Mouse (Mus musculus) MEL (cell line): ENCODE results near the gene Vps35l. TPM values are rescaled to one million over a fixed set of nuclear protein-coding genes. Genes with fewer than 3 reads are reported as not detected.

Source experiments
- DNase-seq: peaks from one replicate; pipeline ENCODE4 v3.0.0; 2011; ENCODE audit warnings: low read depth, low spot score
- H3K27ac ChIP-seq: 2 replicates; pipeline ENCODE4 v1.5.1; 2012; ENCODE audit warnings: low read depth, mild to moderate bottlenecking, control low read depth, low read length, moderate library complexity; ENCODE audit not compliant: control insufficient read depth
- H3K27me3 ChIP-seq, 2 experiments: fragments of 150-350 bp in 1 of 2; sonication (generic) in 1 of 2; 2 replicates each; pipeline ENCODE4 v1.6.1; 2012; ENCODE audit warnings: low read length in 2 of 2, mild to moderate bottlenecking in 2 of 2, improper control_type of control experiment in 1 of 2, moderate library complexity in 1 of 2; ENCODE audit not compliant: insufficient read depth in 2 of 2, control insufficient read depth in 1 of 2
- H3K36me3 ChIP-seq, 2 experiments: 2 replicates each; pipeline ENCODE4 v1.6.1; 2012 to 2014; ENCODE audit warnings: low read length in 2 of 2, improper control_type of control experiment in 1 of 2, inconsistent platforms in 1 of 2, mild to moderate bottlenecking in 1 of 2; ENCODE audit not compliant: insufficient read depth in 2 of 2, control insufficient read depth in 1 of 2
- H3K4me1 ChIP-seq, 2 experiments: fragments of 150-350 bp in 1 of 2; sonication (generic) in 1 of 2; 2 replicates each; pipeline ENCODE4 v1.6.1; 2012; ENCODE audit warnings: low read length in 2 of 2, improper control_type of control experiment in 1 of 2, mild to moderate bottlenecking in 1 of 2; ENCODE audit not compliant: insufficient read depth in 2 of 2, control insufficient read depth in 1 of 2
- H3K4me3 ChIP-seq, 2 experiments: fragments of 150-350 bp in 1 of 2; sonication (generic) in 1 of 2; 2 replicates each; pipeline ENCODE4 v1.5.1; 2012; ENCODE audit warnings: low read depth in 2 of 2, low read length in 2 of 2, mild to moderate bottlenecking in 2 of 2, moderate library complexity in 2 of 2, control low read depth in 1 of 2, improper control_type of control experiment in 1 of 2; ENCODE audit not compliant: control insufficient read depth in 1 of 2, insufficient read depth in 1 of 2
- H3K79me2 ChIP-seq: 2 replicates; pipeline ENCODE4 v1.6.1; 2012; ENCODE audit warnings: mild to moderate bottlenecking, low read length, moderate library complexity; ENCODE audit not compliant: control insufficient read depth, poor library complexity, insufficient read depth
- H3K9ac ChIP-seq: 2 replicates; pipeline ENCODE4 v1.6.1; 2012; ENCODE audit warnings: low read depth, mild to moderate bottlenecking, control low read depth, low read length, moderate library complexity; ENCODE audit not compliant: control insufficient read depth, poor library complexity, severe bottlenecking
- H3K9me3 ChIP-seq: fragments of 150-350 bp; sonication (generic); replicated peaks from 2 replicates; pipeline ENCODE4 v1.6.1; 2012; ENCODE audit warnings: mild to moderate bottlenecking, low read length, improper control_type of control experiment, moderate library complexity; ENCODE audit not compliant: insufficient read depth
- CHD1 ChIP-seq: IDR thresholded peaks from 2 replicates; pipeline ENCODE4 v1.6.1; 2012; ENCODE audit warnings: low read depth, mild to moderate bottlenecking, inconsistent platforms, low read length, improper control_type of control experiment
- CHD2 ChIP-seq: IDR thresholded peaks from 2 replicates; pipeline ENCODE4 v1.6.1; 2011; ENCODE audit warnings: low read length, improper control_type of control experiment
- CTCF ChIP-seq, 3 experiments: IDR thresholded peaks in 2 of 3; conservative IDR thresholded peaks in 1 of 3; 2 replicates each; pipeline ENCODE4 v1.5.1; 2011 to 2012; ENCODE audit warnings: low read length in 3 of 3, low read depth in 2 of 3, mild to moderate bottlenecking in 2 of 3, improper control_type of control experiment in 1 of 3, inconsistent platforms in 1 of 3, mixed read lengths in 1 of 3, moderate library complexity in 1 of 3; ENCODE audit not compliant: control insufficient read depth in 1 of 3, insufficient read depth in 1 of 3, poor library complexity in 1 of 3, severe bottlenecking in 1 of 3
- ELF1 ChIP-seq: IDR thresholded peaks from 2 replicates; pipeline ENCODE4 v1.6.1; 2014; ENCODE audit warnings: low read depth, mild to moderate bottlenecking, inconsistent platforms, low read length, improper control_type of control experiment, moderate library complexity
- EP300 ChIP-seq, 2 experiments: IDR thresholded peaks; 2 replicates each; pipeline ENCODE4 v1.6.1; 2011; ENCODE audit warnings: improper control_type of control experiment in 2 of 2, low read length in 2 of 2, low read depth in 1 of 2, mild to moderate bottlenecking in 1 of 2
- ETS1 ChIP-seq: IDR thresholded peaks from 2 replicates; pipeline ENCODE4 v1.6.1; 2012; ENCODE audit warnings: low read depth, mild to moderate bottlenecking, inconsistent platforms, low read length, improper control_type of control experiment, moderate library complexity
- GABPA ChIP-seq: IDR thresholded peaks from 2 replicates; pipeline ENCODE4 v1.6.1; 2012; ENCODE audit warnings: low read depth, mild to moderate bottlenecking, inconsistent platforms, low read length, improper control_type of control experiment, moderate library complexity
- GATA1 ChIP-seq: IDR thresholded peaks from 2 replicates; pipeline ENCODE4 v1.6.1; 2011; ENCODE audit warnings: low read depth, low read length, improper control_type of control experiment
- HCFC1 ChIP-seq: IDR thresholded peaks from 2 replicates; pipeline ENCODE4 v1.6.1; 2012; ENCODE audit warnings: low read depth, mild to moderate bottlenecking, inconsistent platforms, low read length, improper control_type of control experiment, moderate library complexity
- JUND ChIP-seq: IDR thresholded peaks from 2 replicates; pipeline ENCODE4 v1.6.1; 2011; ENCODE audit warnings: low read depth, mild to moderate bottlenecking, improper control_type of control experiment, low read length
- KAT2A ChIP-seq: conservative IDR thresholded peaks from 2 replicates; pipeline ENCODE4 v1.6.1; 2012; ENCODE audit warnings: low read depth, low read length, improper control_type of control experiment, inconsistent platforms
- MAX ChIP-seq: IDR thresholded peaks from 2 replicates; pipeline ENCODE4 v1.6.1; 2011; ENCODE audit warnings: low read length, improper control_type of control experiment
- MEF2A ChIP-seq: IDR thresholded peaks from 2 replicates; pipeline ENCODE4 v1.6.1; 2014; ENCODE audit warnings: low read depth, mild to moderate bottlenecking, inconsistent platforms, low read length, improper control_type of control experiment; ENCODE audit not compliant: poor library complexity, insufficient replicate concordance, severe bottlenecking; ENCODE audit errors: extremely low read depth
- MYC ChIP-seq: IDR thresholded peaks from 2 replicates; pipeline ENCODE4 v1.6.1; 2011; ENCODE audit warnings: low read depth, mild to moderate bottlenecking, low read length, improper control_type of control experiment, moderate library complexity
- POLR2A ChIP-seq, 2 experiments: IDR thresholded peaks; 2 replicates each; pipeline ENCODE4 v1.6.1; 2011 to 2012; ENCODE audit warnings: low read length in 2 of 2, mild to moderate bottlenecking in 2 of 2, control low read depth in 1 of 2, improper control_type of control experiment in 1 of 2, low read depth in 1 of 2, moderate library complexity in 1 of 2; ENCODE audit not compliant: control insufficient read depth in 1 of 2, insufficient read depth in 1 of 2, poor library complexity in 1 of 2
- POLR2AphosphoS2 ChIP-seq: IDR thresholded peaks from 2 replicates; pipeline ENCODE4 v1.6.1; 2011; ENCODE audit warnings: low read length, improper control_type of control experiment
- POLR2AphosphoS5 ChIP-seq: IDR thresholded peaks from 2 replicates; pipeline ENCODE4 v1.6.1; 2012; ENCODE audit warnings: low read depth, borderline replicate concordance, mild to moderate bottlenecking, inconsistent platforms, low read length, moderate library complexity, mixed read lengths
- RAD21 ChIP-seq: IDR thresholded peaks from 2 replicates; pipeline ENCODE4 v1.6.1; 2011; ENCODE audit warnings: mild to moderate bottlenecking, low read depth, low read length, improper control_type of control experiment
- RCOR1 ChIP-seq: IDR thresholded peaks from 2 replicates; pipeline ENCODE4 v1.6.1; 2012; ENCODE audit warnings: low read depth, mild to moderate bottlenecking, inconsistent platforms, low read length, improper control_type of control experiment
- SIN3A ChIP-seq: IDR thresholded peaks from 2 replicates; pipeline ENCODE4 v1.6.1; 2012; ENCODE audit warnings: low read length, improper control_type of control experiment, inconsistent platforms
- TAL1 ChIP-seq: IDR thresholded peaks from 2 replicates; pipeline ENCODE4 v1.6.1; 2012; ENCODE audit warnings: mild to moderate bottlenecking, inconsistent platforms, low read length, moderate library complexity, mixed read lengths
- TCF12 ChIP-seq: IDR thresholded peaks from 2 replicates; pipeline ENCODE4 v1.6.1; 2014; ENCODE audit warnings: low read depth, mild to moderate bottlenecking, inconsistent platforms, low read length, improper control_type of control experiment, moderate library complexity
- USF1 ChIP-seq: IDR thresholded peaks from 2 replicates; pipeline ENCODE4 v1.6.1; 2014; ENCODE audit warnings: low read depth, mild to moderate bottlenecking, inconsistent platforms, low read length, improper control_type of control experiment, moderate library complexity
- USF2 ChIP-seq, 2 experiments: IDR thresholded peaks; 2 replicates each; pipeline ENCODE4 v1.6.1; 2011 to 2012; ENCODE audit warnings: improper control_type of control experiment in 2 of 2, low read length in 2 of 2, borderline replicate concordance in 1 of 2, inconsistent platforms in 1 of 2, low read depth in 1 of 2, mild to moderate bottlenecking in 1 of 2; ENCODE audit not compliant: insufficient read depth in 1 of 2
- ZMIZ1 ChIP-seq: IDR thresholded peaks from 2 replicates; pipeline ENCODE4 v1.6.1; 2012; ENCODE audit warnings: low read depth, mild to moderate bottlenecking, inconsistent platforms, low read length, improper control_type of control experiment, moderate library complexity
- polyA plus RNA-seq, 2 experiments: library from polyadenylated mRNA; stranded (reverse) in 1 of 2; unstranded in 1 of 2; fragments of >175 nt in 1 of 2; fragments of >200 nt in 1 of 2; gene quantifications; 2 replicates each; pipeline versions ENCODE4 v1.2.1 to v1.2.4; 2012; ENCODE audit warnings: low replicate concordance in 2 of 2, low read depth in 1 of 2; ENCODE audit not compliant: insufficient read length in 2 of 2, insufficient read depth in 1 of 2, missing spikeins in 1 of 2
- total RNA-seq: library from RNA; depleted of rRNA; stranded (reverse); fragments of 300-350 nt; gene quantifications from 2 replicates; pipeline ENCODE4 v1.2.3, GENCODE M21; 2012

Gene Vps35l
- total and polyA plus RNA-seq, 3 experiments: 37.6 to 87.4 TPM; not detected in 1

DNA sequence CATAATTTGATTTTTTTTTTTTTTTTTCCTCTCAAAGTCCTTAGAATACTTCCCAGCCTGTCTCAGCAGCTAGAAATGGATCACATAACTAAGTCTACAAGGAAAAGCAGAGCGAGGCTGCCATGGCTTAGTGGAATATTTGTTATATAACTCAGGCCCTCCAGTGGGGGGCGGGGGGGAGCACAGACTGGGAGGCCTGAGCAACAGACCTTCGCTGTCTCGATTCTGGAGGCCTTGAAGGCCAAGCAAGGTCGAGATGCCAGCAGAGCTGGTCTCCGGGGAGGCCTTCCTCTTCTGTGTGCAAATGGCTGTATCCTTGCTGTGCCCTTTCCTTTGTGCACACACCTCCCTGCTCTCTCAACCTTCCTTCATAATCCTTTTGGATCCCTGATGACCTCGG is 48.5 kb downstream of the Vps35l start:
- Histone ChIP-seq H3K79me2 (no peaks in the 10 kb centered on the region), H3K36me3 (no peaks in the 10 kb centered on the region), H3K9me3 (no peaks in the 10 kb centered on the region), H3K4me1 (no peaks in the 10 kb centered on the region), H3K27ac (no peak overlapping the region), H3K27me3 (no peaks in the 10 kb centered on the region), H3K9ac (no peak overlapping the region), H3K4me3 (no peak overlapping the region)
- no peak for DNase-seq
- TF ChIP-seq MYC: no peak
- no peak for TF ChIP-seq TAL1
- no peak for TF ChIP-seq POLR2AphosphoS5
- TF ChIP-seq MEF2A: no peak
- TF ChIP-seq CTCF (IDR thresholded peaks at IDR 0.05 in 2 of 3, conservative IDR thresholded peaks at IDR 0.05 in 1 of 3; ENCODE audit: control insufficient read depth in 1 of 3, insufficient read depth in 1 of 3, low read depth in 2 of 3, low read length in 3 of 3, poor library complexity in 1 of 3, severe bottlenecking in 1 of 3): no peak
- TF ChIP-seq TCF12: no peak
- TF ChIP-seq RCOR1: no peak
- no peak for TF ChIP-seq JUND
- no peak for TF ChIP-seq EP300 (IDR thresholded peaks at IDR 0.05; ENCODE audit: low read depth in 1 of 2, low read length in 2 of 2)

DNA sequence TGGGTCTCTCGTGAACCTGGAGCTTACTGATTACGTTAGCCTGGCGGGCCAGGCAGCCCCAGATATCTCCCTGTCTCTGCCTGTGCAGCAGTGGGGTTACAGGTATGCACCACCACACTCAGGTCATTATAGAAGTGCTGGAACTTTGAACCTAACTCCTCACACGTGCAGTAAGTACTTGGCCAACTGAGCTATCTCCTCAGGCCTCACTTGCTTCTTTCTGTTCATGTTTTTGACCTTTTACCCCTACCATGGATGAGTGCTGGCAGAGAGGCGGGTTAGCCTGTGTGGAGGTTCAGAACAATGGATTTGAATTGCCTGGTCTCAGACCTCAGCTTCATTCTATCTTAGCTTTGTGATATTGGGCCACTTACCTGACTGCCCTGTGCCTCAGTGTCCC is 50.3 kb downstream of the Vps35l start:
- H3K79me2 ChIP-seq: no peaks in the 10 kb centered on the region
- H3K9ac ChIP-seq: no peak overlapping the region
- H3K4me3 ChIP-seq: no peak overlapping the region
- no peaks in the 10 kb centered on the region for H3K36me3 ChIP-seq
- DNase-seq: no peak
- H3K4me1 ChIP-seq: no peaks in the 10 kb centered on the region
- no peak for TF ChIP-seq KAT2A
- TF ChIP-seq GATA1: no peak
- TF ChIP-seq ZMIZ1: no peak
- TF ChIP-seq SIN3A: no peak
- no peak for TF ChIP-seq TAL1
- no peak for TF ChIP-seq JUND
- no peak for TF ChIP-seq CHD2
- no peak for TF ChIP-seq USF2 (IDR thresholded peaks at IDR 0.05; ENCODE audit: borderline replicate concordance in 1 of 2, insufficient read depth in 1 of 2, low read depth in 1 of 2, low read length in 2 of 2)
- no peak for TF ChIP-seq GABPA
- TF ChIP-seq POLR2AphosphoS2: no peak
- no peak for TF ChIP-seq TCF12
- TF ChIP-seq CHD1: no peak
- TF ChIP-seq POLR2AphosphoS5: no peak
- no peak for TF ChIP-seq USF1
- no peak for TF ChIP-seq HCFC1
- no peak for TF ChIP-seq MAX
- TF ChIP-seq ETS1: no peak
- no peak for TF ChIP-seq ELF1
- no peak for TF ChIP-seq RAD21
- no peak for TF ChIP-seq POLR2A (IDR thresholded peaks at IDR 0.05; ENCODE audit: control insufficient read depth in 1 of 2, insufficient read depth in 1 of 2, low read depth in 1 of 2, low read length in 2 of 2, poor library complexity in 1 of 2)
- TF ChIP-seq, all 39 proteins: peak for 0
- no peak overlapping the region for H3K27ac ChIP-seq
- no peaks in the 10 kb centered on the region for H3K9me3 ChIP-seq
- H3K27me3 ChIP-seq: no peaks in the 10 kb centered on the region
